Mouse (Mus musculus) stomach, postnatal 0 days (tissue): Measurements from ENCODE around the gene Etfbkmt. TPM values are rescaled to one million over a fixed set of nuclear protein-coding genes. Genes with fewer than 3 reads are reported as not detected.
A peak's percentile ranks its signal among the peaks of the same experiment; 100 is the strongest.

Source experiments
- ATAC-seq: fragments of 200-750 bp; cut with Nextera tagmentation; 2 replicates; pipeline ENCODE4 v1.8.0; 2017; ENCODE audit not compliant: low FRiP score, low TSS enrichment
- DNase-seq: peaks from one replicate; pipeline ENCODE4 v3.0.0-alpha.2; 2016; ENCODE audit warnings: low spot score
- H3K27ac ChIP-seq: fragments of 300-500 bp; sonication (generic); replicated peaks from 2 replicates; pipeline ENCODE4 v1.5.1; 2014; ENCODE audit warnings: mild to moderate bottlenecking, control low read depth
- H3K27me3 ChIP-seq: fragments of 300-500 bp; sonication (generic); 2 replicates; pipeline ENCODE4 v1.6.1; 2014; ENCODE audit warnings: low read length; ENCODE audit not compliant: control insufficient read depth, insufficient read depth
- H3K36me3 ChIP-seq: fragments of 300-500 bp; sonication (generic); 2 replicates; pipeline ENCODE4 v1.6.1; 2014; ENCODE audit warnings: low read length, mixed read lengths; ENCODE audit not compliant: control insufficient read depth, insufficient read depth
- H3K4me1 ChIP-seq: fragments of 300-500 bp; sonication (generic); replicated peaks from 2 replicates; pipeline ENCODE4 v1.6.1; 2014; ENCODE audit warnings: antibody characterized with exemption; ENCODE audit not compliant: control insufficient read depth, insufficient read depth
- H3K4me2 ChIP-seq: fragments of 300-500 bp; sonication (generic); replicated peaks from 2 replicates; pipeline ENCODE4 v1.6.1; 2014; ENCODE audit warnings: low read depth, mild to moderate bottlenecking, control low read depth, moderate library complexity
- H3K4me3 ChIP-seq: fragments of 300-500 bp; sonication (generic); 2 replicates; pipeline ENCODE4 v1.5.1; 2014; ENCODE audit warnings: low read depth, low read length, control low read depth
- H3K9ac ChIP-seq: fragments of 300-500 bp; sonication (generic); 2 replicates; pipeline ENCODE4 v1.6.1; 2014; ENCODE audit warnings: mild to moderate bottlenecking, low read length, control low read depth, mixed read lengths
- H3K9me3 ChIP-seq: fragments of 300-500 bp; sonication (generic); 2 replicates; pipeline ENCODE4 v1.6.1; 2016; ENCODE audit warnings: low read length; ENCODE audit not compliant: control insufficient read depth
- CTCF ChIP-seq: IDR thresholded peaks from 2 replicates; pipeline ENCODE4 v1.5.1; 2016; ENCODE audit warnings: antibody characterized with exemption, low read depth, mild to moderate bottlenecking, moderate library complexity
- EP300 ChIP-seq: optimal IDR thresholded peaks from 2 replicates; pipeline ENCODE3; 2016; ENCODE audit warnings: antibody characterized with exemption
- WGBS: fragments of 180-500 bp; shearing (Covaris S2); extraction: QIAGEN DNeasy Blood & Tissue Kit; methylation state at CpG from one replicate; pipeline ENCODE4 v1.1.7; 2014; 5-methylcytosine and 5-hydroxymethylcytosine counted together
- polyA plus RNA-seq: library from polyadenylated mRNA; unstranded; fragments of >200 nt; fragmentation: Nextera tagmentation; extraction: Ambion mirVana; gene quantifications from 2 replicates; pipeline ENCODE4 v1.2.1, GENCODE M21; 2015

The Etfbkmt gene
- polyA plus RNA-seq, 1 experiment from 2014 or later, result 12.6 TPM

DNA sequence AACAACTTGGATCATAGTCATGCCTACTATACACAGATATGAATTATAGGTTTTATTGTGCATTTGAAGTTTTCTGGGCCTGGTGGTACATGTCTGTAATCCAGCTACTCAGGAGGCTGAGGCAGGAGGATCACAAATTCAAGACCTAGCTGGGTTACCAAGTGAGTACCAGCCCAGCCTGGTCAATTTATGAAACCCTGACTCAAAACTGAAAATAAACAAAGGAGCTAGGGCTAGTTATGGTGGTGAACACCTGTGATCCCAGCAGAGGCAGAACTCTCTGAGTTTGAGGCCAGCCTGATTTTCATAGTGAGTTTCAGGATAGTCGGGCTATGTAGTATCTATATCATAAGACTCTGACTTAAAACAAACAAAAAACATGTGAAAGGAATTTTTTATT lies 42.4 kb upstream of the Etfbkmt start:
- H3K27ac ChIP-seq, result no peak overlapping the region
- H3K4me3 ChIP-seq, result no peak overlapping the region
- H3K36me3 ChIP-seq, result no peaks in the 10 kb centered on the region
- ATAC-seq (no peak), DNase-seq (no peak)
- no peak overlapping the region for H3K9ac ChIP-seq
- H3K4me2 ChIP-seq, result no peak overlapping the region
- no peaks in the 10 kb centered on the region for H3K9me3 ChIP-seq
- no peaks in the 10 kb centered on the region for H3K27me3 ChIP-seq
- TF ChIP-seq EP300 (no peak), CTCF (no peak)
- 97% methylated on average over 1 of the region's 1 CpGs for WGBS
- no peaks in the 10 kb centered on the region for H3K4me1 ChIP-seq

- H3K4me1 ChIP-seq, result no peaks in the 10 kb centered on the region
- H3K9ac ChIP-seq, result no peak overlapping the region
- no peaks in the 10 kb centered on the region for H3K36me3 ChIP-seq
- H3K4me2 ChIP-seq, result no peak overlapping the region
- TF ChIP-seq CTCF, result no peak
- no peak for TF ChIP-seq EP300
- H3K4me3 ChIP-seq, result no peak overlapping the region
- H3K27ac ChIP-seq, result no peak overlapping the region
- H3K27me3 ChIP-seq, result no peaks in the 10 kb centered on the region
- no peak for ATAC-seq
- no peak for DNase-seq
- no peaks in the 10 kb centered on the region for H3K9me3 ChIP-seq
Measured at GRCm38 (mm10) chr6:149098993-149099392, 40.7 kb upstream of the Etfbkmt start.

DNA sequence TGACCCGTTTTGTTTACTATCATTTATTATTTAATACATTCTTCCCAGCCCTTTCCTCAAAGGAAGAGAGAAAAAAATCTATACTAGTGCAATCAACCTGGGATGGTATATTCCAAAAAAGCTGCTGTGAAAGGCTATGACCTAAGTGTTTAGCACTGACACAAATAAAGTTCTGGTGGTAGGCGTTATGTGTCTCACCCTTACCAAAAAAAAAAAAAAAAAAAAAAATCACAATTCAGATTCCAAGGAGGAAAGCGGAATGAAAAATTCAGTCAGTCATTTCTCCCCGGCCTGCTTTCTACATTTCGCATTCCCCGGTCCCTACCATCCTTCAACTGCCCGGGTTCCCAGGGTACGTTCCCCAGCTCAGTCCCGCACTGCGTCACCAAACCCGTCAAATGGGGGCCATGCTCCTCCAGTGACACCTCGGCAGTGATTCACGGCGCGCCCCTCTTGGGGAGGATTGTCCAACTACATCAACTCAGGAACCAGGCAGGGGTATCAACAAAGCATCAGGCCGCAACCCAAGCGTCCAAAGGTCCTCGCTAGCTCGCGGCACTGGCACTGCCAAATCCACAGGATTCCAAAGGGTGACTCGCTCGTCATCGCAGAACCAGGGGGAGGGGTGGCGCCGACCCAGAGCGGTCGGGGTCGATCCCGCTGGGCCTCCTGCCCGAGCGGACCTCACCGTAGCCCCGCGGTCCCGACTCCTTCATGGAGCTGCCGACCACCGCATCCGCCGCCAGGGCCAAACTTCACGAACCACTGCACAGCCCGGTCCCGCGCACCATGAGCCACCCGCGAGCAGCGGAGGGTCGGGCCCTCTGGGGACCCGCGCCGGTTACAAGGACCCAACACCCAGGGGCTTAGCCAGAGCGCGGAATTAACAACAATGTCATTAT lies 39.2 kb upstream of the Etfbkmt start:
- H3K4me2 ChIP-seq, result peak overlapping the region; percentile 89
- peak overlapping the region; percentile 77 for H3K4me3 ChIP-seq
- H3K9ac ChIP-seq, result peak overlapping the region; percentile 93
- 2% methylated on average over 51 of the region's 52 CpGs for WGBS
- TF ChIP-seq EP300 (no peak), CTCF (no peak; the same call in 1 of the 2 replicates)
- H3K27me3 ChIP-seq, result no peaks in the 10 kb centered on the region
- DNase-seq, result peak; percentile 54
- peak; percentile 62 for ATAC-seq
- no peaks in the 10 kb centered on the region for H3K9me3 ChIP-seq
- peak overlapping the region; percentile 86 for H3K27ac ChIP-seq
- no peaks in the 10 kb centered on the region for H3K4me1 ChIP-seq
- H3K36me3 ChIP-seq, result no peaks in the 10 kb centered on the region

- Histone ChIP-seq H3K4me1 (no peaks in the 10 kb centered on the region), H3K36me3 (no peaks in the 10 kb centered on the region), H3K9ac (peak within 1 kb of the TSS; percentile 93), H3K4me2 (peak within 1 kb of the TSS; percentile 89), H3K4me3 (peak within 1 kb of the TSS; percentile 77), H3K9me3 (no peaks in the 10 kb centered on the region), H3K27me3 (no peaks in the 10 kb centered on the region), H3K27ac (peak within 1 kb of the TSS; percentile 86)
- peak; percentile 82 for DNase-seq
- WGBS, result under 1% methylated on average over 115 of the region's 124 CpGs
- TF ChIP-seq CTCF (no peak), EP300 (no peak)
- ATAC-seq, result peak; percentile 93
Measured at GRCm38 (mm10) chr6:149101076-149101942, 38.3 kb upstream of the Etfbkmt start, which contains the start of gene Dennd5b. Gene Dennd5b (minus strand): TSS chr6:149101680.

- Histone ChIP-seq H3K27me3 (no peaks in the 10 kb centered on the region), H3K9ac (peak overlapping the region; percentile 93), H3K4me3 (peak overlapping the region; percentile 77), H3K9me3 (no peaks in the 10 kb centered on the region), H3K36me3 (no peaks in the 10 kb centered on the region), H3K4me2 (peak overlapping the region; percentile 89), H3K27ac (peak overlapping the region; percentile 86), H3K4me1 (no peaks in the 10 kb centered on the region)
- no peak for DNase-seq
- ATAC-seq, result no peak
- 16% methylated on average over 7 of the region's 7 CpGs for WGBS
- TF ChIP-seq EP300, result no peak
- no peak for TF ChIP-seq CTCF
Measured at GRCm38 (mm10) chr6:149101943-149102243, 37.8 kb upstream of the Etfbkmt start.

- TF ChIP-seq CTCF (no peak), EP300 (no peak)
- H3K4me2 ChIP-seq, result no peak overlapping the region
- no peak overlapping the region for H3K9ac ChIP-seq
Measured at GRCm38 (mm10) chr6:149103451-149103850, 36.2 kb upstream of the Etfbkmt start.

More at GRCm38 (mm10) chr6:149103451-149103850, 36.2 kb upstream of the Etfbkmt start:
- no peak for ATAC-seq
- no peaks in the 10 kb centered on the region for H3K36me3 ChIP-seq
- no peaks in the 10 kb centered on the region for H3K4me1 ChIP-seq
- H3K4me3 ChIP-seq, result no peak overlapping the region
- DNase-seq, result no peak
- H3K27ac ChIP-seq, result no peak overlapping the region
- WGBS, result 50% methylated on average over 1 of the region's 1 CpGs
- no peaks in the 10 kb centered on the region for H3K27me3 ChIP-seq
- no peaks in the 10 kb centered on the region for H3K9me3 ChIP-seq
